Mouse (Mus musculus): Measurements from ENCODE around the gene Mcoln3.

The Mcoln3 gene

DNA sequence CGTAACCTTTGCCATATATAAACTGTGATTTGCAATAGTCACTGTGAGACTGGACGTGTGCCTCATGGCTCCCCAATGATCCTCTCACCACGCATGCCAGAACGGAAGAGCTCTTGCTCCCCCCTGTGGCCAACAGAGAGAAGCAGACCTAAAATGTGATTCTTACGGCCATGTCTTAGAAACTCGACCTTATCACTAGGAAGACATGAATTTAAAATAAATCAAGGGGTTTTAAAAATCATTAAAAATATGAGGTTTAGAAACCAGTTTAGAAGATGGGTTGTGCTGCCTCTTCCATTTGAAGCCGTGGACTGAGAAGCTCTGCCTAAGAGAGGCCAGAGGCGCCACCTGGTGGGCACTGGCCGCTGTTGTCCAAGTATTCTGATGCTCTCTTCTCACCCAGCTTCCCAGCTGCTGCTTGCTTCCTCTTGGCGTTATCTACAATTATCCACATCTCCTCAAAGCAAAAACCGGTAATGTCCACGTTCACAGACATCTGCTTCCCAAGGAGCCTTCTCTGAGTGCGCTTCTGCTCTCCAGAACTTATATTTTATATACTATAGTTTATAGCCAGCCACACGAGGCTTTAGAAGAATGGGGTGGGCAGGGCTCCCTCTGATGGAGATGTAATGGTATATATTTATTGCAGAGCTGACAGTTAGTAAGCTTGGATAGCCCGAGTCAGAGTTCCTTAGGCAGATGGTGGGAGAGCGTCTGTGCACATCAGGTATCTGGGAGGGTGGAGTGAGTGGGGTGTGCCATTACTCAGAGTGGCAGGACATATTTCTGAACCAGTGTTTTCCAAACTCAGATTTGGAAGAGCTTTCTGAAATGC lies 60.7 kb downstream of the Mcoln3 start:
- DNase-seq, result peak; percentile 83

DNA sequence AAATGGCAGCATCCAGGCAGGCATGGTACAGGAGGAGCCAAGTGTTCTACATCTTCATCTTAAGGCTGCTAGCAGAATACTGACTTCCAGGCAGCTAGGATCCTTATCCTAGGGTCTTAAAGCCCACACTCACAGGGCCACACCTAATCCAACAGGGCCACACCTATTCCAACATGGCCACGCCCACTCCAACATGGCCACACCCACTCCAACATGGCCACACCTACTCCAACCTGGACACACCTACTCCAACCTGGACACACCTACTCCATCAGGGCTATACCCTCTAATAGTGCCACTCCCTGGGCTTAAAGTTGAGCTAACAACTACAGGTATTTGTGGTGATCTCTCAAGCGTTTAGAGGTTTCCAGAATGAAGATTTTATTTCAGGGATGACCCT lies 63.1 kb downstream of the Mcoln3 start:
- DNase-seq, result no peak

GRCm38 (mm10) chr3:146180986-146181385 lies 63.7 kb downstream of the Mcoln3 start:
- peak; percentile 73 for DNase-seq

- DNase-seq, result peak; percentile 49
Observed at GRCm38 (mm10) chr3:146184992-146185657, 67.9 kb downstream of the Mcoln3 start.

GRCm38 (mm10) chr3:146186033-146186432 lies 68.8 kb downstream of the Mcoln3 start:
- no peak for DNase-seq

- DNase-seq, result peak; percentile 23
Observed at GRCm38 (mm10) chr3:146189933-146190332, 72.7 kb downstream of the Mcoln3 start.

Measured in thymus, postnatal 25 days (tissue).